Mouse (Mus musculus) heart, adult 10 weeks (tissue): ENCODE results near the gene Slc22a29. TPM values are rescaled to one million over a fixed set of nuclear protein-coding genes. Genes with fewer than 3 reads are reported as not detected.

Source experiments
- polyA plus RNA-seq: library from polyadenylated mRNA; stranded (reverse); fragments of 350-450 nt; fragmentation: Illumina TruSeq; extraction: RNeasy Lipid Tissue Mini Kit (QIAGEN cat#74804); gene quantifications from one replicate; pipeline ENCODE4 v1.2.3, GENCODE M21; 2014; ENCODE audit warnings: low read depth, low replicate concordance

Slc22a29 gene
- not detected for polyA plus RNA-seq

GRCm38 (mm10) chr19:8218800-8219199 is at the start of gene Slc22a29:
TSS of gene Slc22a29 (minus strand) at chr19:8218900.

GRCm38 (mm10) chr19:8131881-8132280 is 86.8 kb downstream of the Slc22a29 start, which contains the start of gene Slc22a28:
TSS of gene Slc22a28 (minus strand) at chr19:8131982.

Other genes with a start within 250 kb of the Slc22a29 start
- not detected for gene Slc22a28, start 86.9 kb downstream of the Slc22a29 start, polyA plus RNA-seq
- gene Slc22a30, start 186.2 kb upstream of the Slc22a29 start, polyA plus RNA-seq: 0.39 TPM